Mouse (Mus musculus) G1E (cell line): ENCODE results near the gene Capn9.

Source experiments
- CTCF ChIP-seq: IDR thresholded peaks from 2 replicates; pipeline ENCODE4 v1.5.1; 2012; ENCODE audit warnings: low read depth, low read length, inconsistent platforms, mixed read lengths
- GATA2 ChIP-seq: IDR thresholded peaks from 2 replicates; pipeline ENCODE4 v1.6.1; 2012; ENCODE audit warnings: low read depth, low read length, inconsistent platforms, borderline replicate concordance
- TAL1 ChIP-seq: conservative IDR thresholded peaks from 2 replicates; pipeline ENCODE4 v1.6.1; 2012; ENCODE audit warnings: low read depth, low read length, inconsistent platforms, mixed read lengths

DNA sequence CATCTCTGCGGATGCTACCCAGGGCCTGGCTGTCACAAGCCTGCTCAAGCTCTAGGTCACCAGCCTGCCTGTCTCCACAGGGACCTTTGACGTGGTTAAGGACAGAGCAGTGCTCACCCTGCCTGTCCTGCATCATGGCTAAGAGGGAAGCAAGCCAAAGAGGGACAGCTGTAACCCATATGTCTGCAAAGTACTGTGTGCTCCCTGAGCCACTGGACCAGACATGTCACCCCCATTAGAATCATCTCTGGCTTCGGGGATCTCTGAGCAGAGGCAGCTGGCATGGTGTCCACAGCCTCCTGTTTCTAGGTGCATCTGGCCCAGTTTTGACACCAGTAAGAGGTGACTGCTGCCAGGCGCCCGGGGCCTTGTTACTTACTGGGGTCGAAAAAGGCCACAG lies 54.6 kb downstream of the Capn9 start:
- TF ChIP-seq CTCF (no peak), TAL1 (no peak), GATA2 (no peak)
